Mouse (Mus musculus) stomach, postnatal 0 days (tissue): Measurements from ENCODE around the gene Naaladl1. TPM values are rescaled to one million over a fixed set of nuclear protein-coding genes. Genes with fewer than 3 reads are reported as not detected.
A peak's percentile ranks its signal among the peaks of the same experiment; 100 is the strongest.

Source experiments
- ATAC-seq: fragments of 200-750 bp; cut with Nextera tagmentation; 2 replicates; pipeline ENCODE4 v1.8.0; 2017; ENCODE audit not compliant: low FRiP score, low TSS enrichment
- DNase-seq: peaks from one replicate; pipeline ENCODE4 v3.0.0-alpha.2; 2016; ENCODE audit warnings: low spot score
- H3K27ac ChIP-seq: fragments of 300-500 bp; sonication (generic); replicated peaks from 2 replicates; pipeline ENCODE4 v1.5.1; 2014; ENCODE audit warnings: mild to moderate bottlenecking, control low read depth
- H3K27me3 ChIP-seq: fragments of 300-500 bp; sonication (generic); 2 replicates; pipeline ENCODE4 v1.6.1; 2014; ENCODE audit warnings: low read length; ENCODE audit not compliant: control insufficient read depth, insufficient read depth
- H3K36me3 ChIP-seq: fragments of 300-500 bp; sonication (generic); 2 replicates; pipeline ENCODE4 v1.6.1; 2014; ENCODE audit warnings: low read length, mixed read lengths; ENCODE audit not compliant: control insufficient read depth, insufficient read depth
- H3K4me1 ChIP-seq: fragments of 300-500 bp; sonication (generic); replicated peaks from 2 replicates; pipeline ENCODE4 v1.6.1; 2014; ENCODE audit warnings: antibody characterized with exemption; ENCODE audit not compliant: control insufficient read depth, insufficient read depth
- H3K4me2 ChIP-seq: fragments of 300-500 bp; sonication (generic); replicated peaks from 2 replicates; pipeline ENCODE4 v1.6.1; 2014; ENCODE audit warnings: low read depth, mild to moderate bottlenecking, control low read depth, moderate library complexity
- H3K4me3 ChIP-seq: fragments of 300-500 bp; sonication (generic); 2 replicates; pipeline ENCODE4 v1.5.1; 2014; ENCODE audit warnings: low read depth, low read length, control low read depth
- H3K9ac ChIP-seq: fragments of 300-500 bp; sonication (generic); 2 replicates; pipeline ENCODE4 v1.6.1; 2014; ENCODE audit warnings: mild to moderate bottlenecking, low read length, control low read depth, mixed read lengths
- H3K9me3 ChIP-seq: fragments of 300-500 bp; sonication (generic); 2 replicates; pipeline ENCODE4 v1.6.1; 2016; ENCODE audit warnings: low read length; ENCODE audit not compliant: control insufficient read depth
- CTCF ChIP-seq: IDR thresholded peaks from 2 replicates; pipeline ENCODE4 v1.5.1; 2016; ENCODE audit warnings: antibody characterized with exemption, low read depth, mild to moderate bottlenecking, moderate library complexity
- EP300 ChIP-seq: optimal IDR thresholded peaks from 2 replicates; pipeline ENCODE3; 2016; ENCODE audit warnings: antibody characterized with exemption
- WGBS: fragments of 180-500 bp; shearing (Covaris S2); extraction: QIAGEN DNeasy Blood & Tissue Kit; methylation state at CpG from one replicate; pipeline ENCODE4 v1.1.7; 2014; 5-methylcytosine and 5-hydroxymethylcytosine counted together
- polyA plus RNA-seq: library from polyadenylated mRNA; unstranded; fragments of >200 nt; fragmentation: Nextera tagmentation; extraction: Ambion mirVana; gene quantifications from 2 replicates; pipeline ENCODE4 v1.2.1, GENCODE M21; 2015

The Naaladl1 gene
- polyA plus RNA-seq, 1 experiment from 2014 or later: 0.05 TPM

GRCm38 (mm10) chr19:6102169-6102853 lies 3.3 kb upstream of the Naaladl1 start:
- TF ChIP-seq CTCF: no peak
- TF ChIP-seq EP300: no peak
- ATAC-seq (peak; percentile 76), DNase-seq (peak; percentile 47)
- Histone ChIP-seq H3K36me3 (no peaks in the 10 kb centered on the region), H3K4me2 (no peak overlapping the region), H3K4me3 (no peak overlapping the region), H3K27ac (no peak overlapping the region), H3K4me1 (no peaks in the 10 kb centered on the region), H3K27me3 (no peaks in the 10 kb centered on the region), H3K9me3 (no peaks in the 10 kb centered on the region), H3K9ac (no peak overlapping the region)
- 66% methylated on average over 6 of the region's 6 CpGs for WGBS

- H3K9me3 ChIP-seq: no peaks in the 10 kb centered on the region
- TF ChIP-seq EP300 (no peak), CTCF (no peak)
- no peaks in the 10 kb centered on the region for H3K4me1 ChIP-seq
- no peak overlapping the region for H3K4me3 ChIP-seq
- H3K36me3 ChIP-seq: no peaks in the 10 kb centered on the region
- DNase-seq: no peak
- no peak overlapping the region for H3K27ac ChIP-seq
- 65% methylated on average over 4 of the region's 4 CpGs for WGBS
- no peak overlapping the region for H3K4me2 ChIP-seq
- H3K9ac ChIP-seq: peak overlapping the region; percentile 3; the same call in 1 of the 2 replicates
- no peaks in the 10 kb centered on the region for H3K27me3 ChIP-seq
- no peak for ATAC-seq
Observed at GRCm38 (mm10) chr19:6104476-6104875, 1.1 kb upstream of the Naaladl1 start.

- Histone ChIP-seq H3K4me1 (no peaks in the 10 kb centered on the region), H3K4me2 (no peak overlapping the region), H3K36me3 (peaks cover 15% of the 10 kb centered on the region), H3K4me3 (no peak overlapping the region), H3K9me3 (no peaks in the 10 kb centered on the region), H3K27ac (no peak overlapping the region), H3K9ac (no peak overlapping the region), H3K27me3 (no peaks in the 10 kb centered on the region)
- ATAC-seq: no peak
- no peak for TF ChIP-seq EP300
- TF ChIP-seq CTCF: no peak
- 26% methylated on average over 6 of the region's 6 CpGs for WGBS
- no peak for DNase-seq
Observed at GRCm38 (mm10) chr19:6113116-6113515, 7.5 kb downstream of the Naaladl1 start.

- 88% methylated on average over 15 of the region's 15 CpGs for WGBS
- Histone ChIP-seq H3K4me1 (no peaks in the 10 kb centered on the region), H3K36me3 (peaks cover 18% of the 10 kb centered on the region), H3K4me3 (no peak overlapping the region), H3K4me2 (no peak overlapping the region), H3K9ac (no peak overlapping the region), H3K27me3 (no peaks in the 10 kb centered on the region), H3K27ac (no peak overlapping the region), H3K9me3 (no peaks in the 10 kb centered on the region)
- DNase-seq: no peak
- no peak for ATAC-seq
- TF ChIP-seq CTCF: no peak
Observed at GRCm38 (mm10) chr19:6116113-6116850, 10.7 kb downstream of the Naaladl1 start.

- TF ChIP-seq EP300 (no peak), CTCF (no peak)
- Histone ChIP-seq H3K4me1 (no peaks in the 10 kb centered on the region), H3K4me2 (peak overlapping the region; percentile 97), H3K9ac (peak overlapping the region; percentile 74), H3K4me3 (peak overlapping the region; percentile 78), H3K27ac (peak overlapping the region; percentile 95), H3K9me3 (no peaks in the 10 kb centered on the region), H3K36me3 (peaks cover 18% of the 10 kb centered on the region), H3K27me3 (no peaks in the 10 kb centered on the region)
- ATAC-seq (no peak), DNase-seq (no peak)
- WGBS: 4% methylated on average over 32 of the region's 32 CpGs
Observed at GRCm38 (mm10) chr19:6117346-6117985, 11.9 kb downstream of the Naaladl1 start.
